Mouse (Mus musculus): ENCODE measurements at regions not wholly inside any gene's neighbourhood (a gene's known extent, or its start where the extent isn't known, plus 50 kb on each side); places are given as distances from the start of the nearest gene placed in this dataset.

DNA sequence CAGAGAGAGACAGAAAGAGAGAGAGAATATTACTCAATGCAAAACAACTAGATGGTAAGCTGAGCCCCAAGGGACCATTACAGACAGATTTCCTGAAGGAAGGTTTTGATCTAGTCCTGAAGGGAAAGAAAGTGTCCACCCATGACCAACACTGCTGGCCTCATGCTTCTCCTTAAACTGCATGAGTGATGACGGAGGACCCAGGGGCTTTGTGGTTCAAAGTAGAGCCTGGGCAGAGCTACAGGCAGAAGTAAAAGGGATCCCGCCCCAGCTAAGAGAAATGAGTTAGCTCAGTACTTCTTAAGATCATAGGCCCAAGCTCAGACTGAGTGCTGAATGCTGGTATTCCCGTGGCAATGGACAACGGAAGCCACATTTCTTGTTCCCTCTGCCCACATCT, 476.9 kb downstream of the Bnc2 start:
- no peak overlapping the region for H3K4me3 ChIP-seq (replicated peaks; ENCODE audit: extremely low read depth, low read depth, low read length)
- TF ChIP-seq CTCF (IDR thresholded peaks at IDR 0.05; ENCODE audit: insufficient read depth, low read length): no peak
- no peak for TF ChIP-seq POLR2A (IDR thresholded peaks at IDR 0.05; ENCODE audit: borderline replicate concordance, extremely low read depth, low read depth, low read length)
- H3K4me1 ChIP-seq (ENCODE audit: control insufficient read depth, insufficient read depth, low read length): no peaks in the 10 kb centered on the region
- DNase-seq: no peak
- 82% methylated on average over 4 of the region's 4 CpGs for WGBS

DNA sequence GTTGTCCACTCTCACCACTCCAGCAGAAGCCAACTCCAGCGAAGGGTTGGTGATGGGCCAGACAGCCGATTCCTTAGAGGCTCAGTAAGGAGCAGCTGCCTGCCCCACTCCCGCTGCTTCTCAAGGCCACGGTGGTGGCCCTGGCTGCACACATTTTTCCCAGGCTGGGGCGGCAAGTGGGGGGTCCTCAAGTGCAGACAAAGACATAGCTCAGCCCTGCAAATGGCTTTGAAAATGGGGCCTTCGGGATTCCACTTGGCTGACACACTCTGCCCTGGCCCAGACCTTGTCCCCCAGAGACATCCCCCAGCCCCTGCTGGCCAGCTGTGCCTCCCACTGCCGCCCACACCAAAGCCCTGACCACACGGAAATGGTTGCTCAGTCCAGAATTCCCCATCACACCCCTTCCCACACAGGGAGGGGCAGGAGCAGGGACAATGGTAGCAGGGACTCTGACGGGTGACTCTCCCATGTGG, 475.9 kb downstream of the Bnc2 start:
- no peak overlapping the region for H3K4me3 ChIP-seq (replicated peaks; ENCODE audit: extremely low read depth, low read depth, low read length)
- no peak for DNase-seq
- H3K4me1 ChIP-seq (ENCODE audit: control insufficient read depth, insufficient read depth, low read length): no peaks in the 10 kb centered on the region
- TF ChIP-seq CTCF (IDR thresholded peaks at IDR 0.05; ENCODE audit: insufficient read depth, low read length) (no peak), POLR2A (IDR thresholded peaks at IDR 0.05; ENCODE audit: borderline replicate concordance, extremely low read depth, low read depth, low read length) (no peak)
- 52% methylated on average over 9 of the region's 9 CpGs for WGBS

DNA sequence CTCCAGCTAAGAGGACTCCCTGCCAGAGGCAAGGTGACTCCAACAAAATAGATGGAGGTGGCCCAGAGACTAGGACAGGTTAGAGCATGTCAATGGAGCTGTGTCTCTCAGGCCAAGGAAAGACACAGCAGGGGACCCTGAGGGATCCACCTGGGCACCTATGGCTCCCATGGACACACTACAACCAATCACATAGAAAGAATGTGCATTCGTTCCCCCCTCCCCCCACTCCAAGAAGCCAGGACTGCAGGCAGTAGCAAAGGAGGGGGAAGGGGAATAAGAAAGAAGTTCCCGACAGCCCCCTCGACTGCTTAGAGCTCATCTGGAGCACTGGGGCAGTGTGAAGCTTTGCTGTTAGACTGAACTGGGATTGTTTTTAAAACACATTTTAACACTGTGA, 474.1 kb downstream of the Bnc2 start:
- no peak for DNase-seq
- Histone ChIP-seq H3K4me3 (replicated peaks; ENCODE audit: extremely low read depth, low read depth, low read length) (no peak overlapping the region), H3K4me1 (ENCODE audit: control insufficient read depth, insufficient read depth, low read length) (no peaks in the 10 kb centered on the region)
- WGBS: 85% methylated on average over 3 of the region's 3 CpGs
- TF ChIP-seq CTCF (IDR thresholded peaks at IDR 0.05; ENCODE audit: insufficient read depth, low read length) (no peak), POLR2A (IDR thresholded peaks at IDR 0.05; ENCODE audit: borderline replicate concordance, extremely low read depth, low read depth, low read length) (no peak)

DNA sequence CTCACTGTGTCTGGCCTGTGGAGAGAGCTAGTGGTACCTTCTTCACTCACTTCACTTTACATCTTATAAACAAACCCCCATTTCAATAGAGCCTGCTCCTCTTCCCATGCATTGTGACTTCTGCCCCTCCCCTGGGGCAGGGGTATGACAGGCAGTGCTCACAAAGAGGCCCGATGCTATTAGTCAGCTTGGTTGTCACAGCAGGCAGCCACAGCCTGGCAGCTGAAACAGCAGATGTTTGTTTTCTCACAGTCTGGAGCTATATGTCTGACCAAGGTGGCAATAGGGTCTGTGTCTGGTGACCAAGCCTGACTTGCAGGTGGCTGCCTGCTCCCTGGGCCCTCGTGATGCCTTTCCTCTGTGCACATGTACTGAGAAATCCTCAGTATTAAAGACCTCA, 472.8 kb downstream of the Bnc2 start:
- whole genome bisulfite sequencing: 53% methylated on average over 2 of the region's 2 CpGs
- H3K4me1 ChIP-seq (ENCODE audit: control insufficient read depth, insufficient read depth, low read length): no peaks in the 10 kb centered on the region
- no peak for TF ChIP-seq CTCF (IDR thresholded peaks at IDR 0.05; ENCODE audit: insufficient read depth, low read length)
- TF ChIP-seq POLR2A (IDR thresholded peaks at IDR 0.05; ENCODE audit: borderline replicate concordance, extremely low read depth, low read depth, low read length): no peak
- no peak for DNase-seq
- no peak overlapping the region for H3K4me3 ChIP-seq (replicated peaks; ENCODE audit: extremely low read depth, low read depth, low read length)

DNA sequence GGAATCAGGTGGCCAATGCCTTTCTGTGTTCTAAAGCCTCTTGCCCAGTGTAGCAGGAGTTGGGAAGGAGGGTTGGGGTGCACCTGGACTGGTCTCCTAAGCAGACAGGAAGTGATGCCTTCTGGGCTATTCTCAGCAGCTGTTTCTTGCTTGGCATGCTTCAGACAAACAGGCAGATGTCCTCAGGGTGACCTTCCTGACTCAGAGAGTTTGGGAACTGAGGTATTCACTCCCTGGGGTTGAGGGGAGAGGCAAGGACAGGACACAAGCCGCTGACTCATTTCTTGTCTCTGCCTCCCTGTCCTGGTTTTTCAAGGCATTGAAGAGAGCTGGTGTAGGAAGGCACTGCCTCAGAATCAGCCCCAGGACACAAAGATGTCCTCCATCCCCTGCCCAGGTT, 471.4 kb downstream of the Bnc2 start:
- H3K4me1 ChIP-seq (ENCODE audit: control insufficient read depth, insufficient read depth, low read length): no peaks in the 10 kb centered on the region
- 32% methylated on average over 1 of the region's 1 CpGs for WGBS
- TF ChIP-seq POLR2A (IDR thresholded peaks at IDR 0.05; ENCODE audit: borderline replicate concordance, extremely low read depth, low read depth, low read length): no peak
- no peak for TF ChIP-seq CTCF (IDR thresholded peaks at IDR 0.05; ENCODE audit: insufficient read depth, low read length)
- no peak for DNase-seq
- H3K4me3 ChIP-seq (replicated peaks; ENCODE audit: extremely low read depth, low read depth, low read length): no peak overlapping the region

DNA sequence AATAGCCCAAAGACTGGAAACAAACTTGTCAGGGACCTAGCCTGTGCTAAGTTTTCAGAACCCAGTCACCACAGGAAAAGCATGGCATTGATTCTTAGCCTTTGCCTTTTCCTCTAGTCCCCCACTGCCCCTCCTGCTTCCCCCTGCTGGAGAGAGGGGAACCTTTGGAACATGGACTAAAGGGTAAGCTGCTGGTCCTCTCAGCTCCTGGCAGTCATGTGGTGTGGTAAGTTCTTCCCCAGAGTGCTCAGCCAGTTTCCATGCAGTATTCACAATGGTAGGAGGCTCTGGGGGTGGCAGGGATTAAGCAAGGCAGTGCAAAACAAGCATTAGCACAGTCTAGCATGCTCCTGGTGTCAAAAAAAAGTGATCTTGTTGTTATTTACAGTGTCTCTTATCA, 470.3 kb downstream of the Bnc2 start:
- TF ChIP-seq POLR2A (IDR thresholded peaks at IDR 0.05; ENCODE audit: borderline replicate concordance, extremely low read depth, low read depth, low read length): no peak
- H3K4me3 ChIP-seq (replicated peaks; ENCODE audit: extremely low read depth, low read depth, low read length): no peak overlapping the region
- H3K4me1 ChIP-seq (ENCODE audit: control insufficient read depth, insufficient read depth, low read length): no peaks in the 10 kb centered on the region
- DNase-seq: no peak

DNA sequence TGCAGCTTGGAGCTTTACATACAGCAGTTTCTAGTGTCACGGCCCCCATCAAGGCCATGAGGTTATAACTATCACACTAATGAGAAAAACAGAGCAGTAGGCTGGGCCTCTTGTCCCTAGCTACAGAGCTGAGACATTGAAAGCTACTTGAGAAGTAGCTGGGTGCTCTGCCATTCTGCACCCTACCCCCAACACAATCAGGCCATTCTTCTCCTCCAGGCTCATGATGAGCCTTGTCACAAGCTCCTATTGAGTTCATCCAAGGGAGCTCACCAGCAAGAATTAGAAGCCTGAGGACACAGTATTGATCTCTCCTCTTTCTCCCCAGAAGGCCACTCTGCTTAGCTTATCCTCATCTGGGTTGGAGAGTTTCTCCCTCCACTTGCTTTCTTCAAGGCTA, 466.9 kb downstream of the Bnc2 start:
- WGBS: 52% methylated on average over 1 of the region's 1 CpGs
- no peak for TF ChIP-seq POLR2A (IDR thresholded peaks at IDR 0.05; ENCODE audit: borderline replicate concordance, extremely low read depth, low read depth, low read length)
- no peak for TF ChIP-seq CTCF (IDR thresholded peaks at IDR 0.05; ENCODE audit: insufficient read depth, low read length)
- H3K4me1 ChIP-seq (ENCODE audit: control insufficient read depth, insufficient read depth, low read length): no peaks in the 10 kb centered on the region
- no peak for DNase-seq
- H3K4me3 ChIP-seq (replicated peaks; ENCODE audit: extremely low read depth, low read depth, low read length): no peak overlapping the region

DNA sequence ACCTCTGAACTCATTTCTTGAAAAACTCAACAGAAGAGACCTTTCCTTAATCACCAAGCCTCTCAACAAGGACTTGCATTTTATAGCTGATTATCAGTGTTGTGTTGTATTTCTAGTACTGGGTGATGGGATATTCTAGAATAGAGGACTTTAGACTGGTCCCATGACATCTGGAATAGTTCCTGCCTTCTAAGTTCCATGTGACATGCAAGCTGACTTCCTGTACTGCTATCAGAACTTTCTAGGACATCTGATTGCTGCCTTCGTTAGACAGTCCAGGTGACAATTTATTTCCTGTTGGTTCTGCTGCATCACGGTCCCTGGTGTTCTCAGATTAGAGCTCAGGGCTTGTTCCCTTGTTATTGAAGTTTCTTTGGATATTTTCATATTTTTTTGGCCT, 465.5 kb downstream of the Bnc2 start:
- Histone ChIP-seq H3K4me1 (ENCODE audit: control insufficient read depth, insufficient read depth, low read length) (no peaks in the 10 kb centered on the region), H3K4me3 (replicated peaks; ENCODE audit: extremely low read depth, low read depth, low read length) (no peak overlapping the region)
- DNase-seq: no peak
- no peak for TF ChIP-seq CTCF (IDR thresholded peaks at IDR 0.05; ENCODE audit: insufficient read depth, low read length)
- TF ChIP-seq POLR2A (IDR thresholded peaks at IDR 0.05; ENCODE audit: borderline replicate concordance, extremely low read depth, low read depth, low read length): no peak
- WGBS: 69% methylated on average over 2 of the region's 2 CpGs

DNA sequence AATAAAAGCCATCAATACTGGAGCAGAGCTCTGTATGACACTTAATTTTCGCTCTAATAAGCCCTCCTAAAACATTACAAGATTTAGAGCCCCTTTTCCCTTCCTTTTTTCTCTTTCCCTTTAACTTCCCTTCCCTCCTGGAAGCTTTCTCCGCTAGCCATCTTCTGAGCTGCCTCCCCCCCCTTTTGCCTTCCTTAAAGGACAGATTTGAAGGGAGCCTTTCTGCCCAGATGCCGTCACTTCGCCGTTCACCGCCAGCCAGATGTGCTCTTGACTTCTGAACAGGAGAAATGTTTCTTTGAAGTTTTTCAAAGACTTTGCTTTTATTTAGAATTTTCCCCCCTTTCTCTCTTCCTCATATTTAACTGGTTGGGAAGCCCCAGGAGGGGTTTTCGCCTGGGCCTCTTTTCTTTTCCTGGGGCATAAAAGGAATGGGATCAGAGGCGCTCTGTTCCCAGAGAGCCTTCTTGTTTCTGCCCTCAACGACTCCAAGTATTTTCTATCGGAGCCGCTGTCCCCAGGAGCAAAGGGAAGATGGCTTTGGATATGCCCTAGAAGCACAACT, 463.7 kb downstream of the Bnc2 start:
- Histone ChIP-seq H3K4me1 (ENCODE audit: control insufficient read depth, insufficient read depth, low read length) (no peaks in the 10 kb centered on the region), H3K4me3 (replicated peaks; ENCODE audit: extremely low read depth, low read depth, low read length) (no peak overlapping the region)
- WGBS: 78% methylated on average over 11 of the region's 11 CpGs
- TF ChIP-seq POLR2A (IDR thresholded peaks at IDR 0.05; ENCODE audit: borderline replicate concordance, extremely low read depth, low read depth, low read length): no peak
- no peak for TF ChIP-seq CTCF (IDR thresholded peaks at IDR 0.05; ENCODE audit: insufficient read depth, low read length)
- DNase-seq: no peak

DNA sequence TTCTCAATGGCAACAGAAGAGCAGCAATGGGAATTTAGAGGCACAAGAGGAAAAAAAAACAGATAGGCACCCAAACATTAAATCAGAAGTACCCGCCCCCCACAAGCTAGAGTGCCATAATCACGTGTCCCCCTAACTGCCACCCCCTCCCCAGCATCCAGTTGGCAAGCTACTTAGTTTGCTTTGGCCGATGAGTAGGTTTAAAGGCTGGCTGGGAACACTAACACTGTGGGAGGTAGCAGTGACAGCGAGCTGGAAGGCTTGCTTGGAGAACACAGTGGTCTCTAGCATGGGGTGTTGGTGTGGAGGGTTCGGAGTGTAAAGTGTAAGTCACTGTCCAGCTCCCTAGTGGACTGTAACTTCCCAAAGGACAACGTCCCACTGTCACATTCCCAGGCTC, 463.1 kb downstream of the Bnc2 start:
- DNase-seq: no peak
- WGBS: 71% methylated on average over 6 of the region's 6 CpGs

More for the DNA sequence above, 463.1 kb downstream of the Bnc2 start:
- no peaks in the 10 kb centered on the region for H3K4me1 ChIP-seq (ENCODE audit: control insufficient read depth, insufficient read depth, low read length)
- TF ChIP-seq POLR2A (IDR thresholded peaks at IDR 0.05; ENCODE audit: borderline replicate concordance, extremely low read depth, low read depth, low read length): no peak
- no peak overlapping the region for H3K4me3 ChIP-seq (replicated peaks; ENCODE audit: extremely low read depth, low read depth, low read length)
